Mouse (Mus musculus) thymus, postnatal 14 days (tissue): Measurements from ENCODE around the gene Ncam2.
"Not testable (repeated sequence)": the region's sequence is repeated elsewhere in the genome, so short reads cannot be mapped to it uniquely, and the experiment has no call there.

Experiments
- DNase-seq: peaks from one replicate; pipeline ENCODE4 v3.0.0; 2021

Ncam2 gene

DNA sequence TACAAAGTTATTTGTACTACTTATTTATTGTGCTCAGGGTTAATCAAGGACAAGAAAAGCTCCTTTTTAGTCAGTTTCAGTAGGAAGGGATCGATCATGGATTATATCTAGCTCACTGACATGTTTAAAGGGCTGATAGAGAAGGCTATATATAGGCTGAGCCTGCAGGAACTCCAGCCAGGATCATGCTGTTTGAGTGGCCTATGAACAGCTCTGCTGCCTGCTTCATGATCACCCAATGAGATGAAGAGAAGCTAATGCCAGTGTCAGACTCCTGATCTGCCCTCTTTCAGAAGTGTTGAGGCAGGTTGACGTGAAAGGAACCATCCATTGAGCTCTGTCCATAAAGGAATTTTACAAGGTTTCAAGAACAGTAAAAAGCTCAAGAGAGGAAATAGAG, 103.3 kb downstream of the Ncam2 start:
- no peak for DNase-seq

DNA sequence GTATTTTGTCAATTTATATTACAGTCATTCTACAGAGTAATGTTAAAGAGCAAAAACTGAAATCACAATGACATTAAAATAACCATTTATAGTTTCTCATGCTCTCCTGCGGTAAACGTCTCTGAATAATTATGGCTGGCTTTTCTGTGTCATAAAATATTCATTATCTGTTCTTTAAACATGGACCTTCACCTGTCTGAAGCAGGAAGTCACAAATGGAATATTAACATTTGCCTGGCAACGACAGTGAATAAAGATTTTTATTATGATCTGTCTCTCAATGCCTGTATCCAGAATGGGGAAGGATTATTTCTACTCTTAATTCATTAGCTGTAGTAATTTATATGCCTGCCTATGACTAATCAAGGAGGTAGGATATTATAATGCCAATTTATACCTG, 108.7 kb downstream of the Ncam2 start:
- no peak for DNase-seq

DNA sequence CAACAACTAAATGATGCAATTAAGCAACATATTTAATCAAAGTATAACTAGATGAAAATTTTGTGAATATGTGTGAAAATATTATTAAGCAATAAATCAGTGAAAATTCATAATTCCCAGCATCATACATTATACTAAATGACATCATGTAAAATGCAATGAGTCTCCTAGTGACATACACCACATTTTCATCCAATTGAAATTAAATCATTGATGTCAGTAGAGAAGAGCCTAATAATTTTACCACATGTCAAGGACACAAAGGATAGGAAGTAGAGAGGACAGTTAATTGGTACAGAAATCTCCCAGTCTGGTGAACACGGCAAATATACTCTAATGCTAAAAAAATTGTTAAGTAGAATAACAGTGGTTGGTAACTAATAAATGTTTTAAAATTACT, 118.5 kb downstream of the Ncam2 start:
- DNase-seq: no peak

DNA sequence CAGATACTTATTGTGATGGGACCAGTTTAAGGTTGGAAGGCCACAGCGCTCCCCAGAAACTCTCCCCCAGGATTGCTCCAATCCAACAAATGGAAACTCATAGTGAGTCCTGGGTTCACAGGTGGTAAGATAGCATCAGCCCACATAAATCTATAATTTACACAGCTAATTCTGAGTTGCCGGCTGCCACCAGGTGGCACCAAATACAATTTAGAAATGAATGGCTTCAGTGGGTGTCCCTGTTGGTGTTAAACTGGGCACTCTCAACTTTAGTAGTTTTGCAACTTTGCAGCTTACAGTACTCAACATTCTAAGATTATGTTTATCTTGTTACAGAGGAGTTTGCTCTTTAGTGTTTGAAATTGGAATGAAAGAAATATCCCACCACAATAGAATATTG, 130.0 kb downstream of the Ncam2 start:
- DNase-seq: peak; percentile 17

DNA sequence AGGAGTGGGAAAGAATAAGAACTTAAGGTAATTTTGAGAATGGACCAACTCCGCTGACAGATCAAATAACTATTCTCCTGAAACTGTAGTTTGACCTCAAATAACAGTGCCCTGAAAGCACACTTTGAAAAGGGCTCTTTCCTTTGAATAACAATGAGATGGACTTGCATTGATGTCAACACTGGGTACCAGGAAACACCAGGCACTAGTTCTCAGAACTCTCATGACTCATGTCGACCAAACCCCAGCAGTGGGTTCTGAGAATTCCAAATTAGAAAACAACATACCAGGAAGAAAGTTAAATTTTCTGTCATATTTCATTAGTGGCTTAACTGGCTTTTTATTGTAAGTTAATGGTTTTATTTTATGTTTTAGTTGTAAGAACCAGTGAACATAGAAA, 165.4 kb downstream of the Ncam2 start:
- DNase-seq: no peak

DNA sequence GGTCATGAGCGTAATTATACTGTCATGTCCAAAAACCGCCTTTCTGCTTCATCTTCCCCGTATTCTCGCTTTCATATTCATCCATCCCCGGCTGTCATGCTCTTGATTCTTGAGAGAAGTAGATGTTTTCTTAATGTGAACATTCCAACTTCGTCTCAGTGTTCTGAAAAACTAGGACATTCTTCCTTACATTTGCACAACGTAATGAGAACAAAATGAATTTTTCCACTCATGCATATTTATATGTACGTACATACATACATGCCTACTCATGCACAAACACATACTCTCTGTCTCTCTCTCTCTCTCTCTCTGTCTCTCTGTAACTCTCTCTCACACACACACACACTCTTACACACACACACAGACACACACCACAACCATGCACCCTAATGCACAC, 173.7 kb downstream of the Ncam2 start:
- DNase-seq: no peak

DNA sequence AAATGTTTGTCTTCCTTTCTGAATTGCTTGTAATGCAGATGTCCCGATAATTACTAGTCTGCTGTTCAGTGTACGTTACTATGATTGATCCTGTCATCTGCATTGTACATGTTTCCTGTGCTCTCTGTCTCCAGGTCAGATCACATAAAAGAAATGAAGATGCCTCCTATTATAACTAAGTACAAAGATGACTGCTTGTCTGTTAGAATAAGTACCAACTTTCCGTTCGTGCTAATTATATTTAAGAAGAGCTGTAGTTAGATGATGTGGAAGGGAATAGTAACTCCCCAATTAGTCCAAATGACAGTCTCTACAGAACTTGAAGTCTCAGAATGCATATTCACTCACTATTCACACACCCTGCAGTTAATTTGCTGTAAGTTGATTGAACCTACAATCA, 179.9 kb downstream of the Ncam2 start:
- no peak for DNase-seq

DNA sequence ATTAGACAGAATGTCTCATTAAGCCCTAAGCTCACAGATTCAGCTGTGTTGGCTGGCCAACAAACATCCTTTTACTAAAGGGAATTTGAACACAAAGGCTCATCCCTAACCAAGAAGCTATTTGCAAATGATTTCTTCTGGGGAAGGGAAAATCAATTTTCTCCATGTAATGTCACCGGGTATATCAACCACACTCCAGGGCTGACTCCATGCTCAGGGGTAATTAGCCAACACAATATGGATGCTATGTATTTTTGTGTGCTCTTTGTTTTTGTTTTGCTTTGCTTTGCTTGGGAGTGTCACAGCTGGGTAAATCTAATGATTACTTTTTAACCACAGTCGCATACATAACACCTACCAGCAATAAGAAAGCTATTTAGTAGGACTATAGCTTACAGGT, 188.1 kb downstream of the Ncam2 start:
- DNase-seq: no peak

DNA sequence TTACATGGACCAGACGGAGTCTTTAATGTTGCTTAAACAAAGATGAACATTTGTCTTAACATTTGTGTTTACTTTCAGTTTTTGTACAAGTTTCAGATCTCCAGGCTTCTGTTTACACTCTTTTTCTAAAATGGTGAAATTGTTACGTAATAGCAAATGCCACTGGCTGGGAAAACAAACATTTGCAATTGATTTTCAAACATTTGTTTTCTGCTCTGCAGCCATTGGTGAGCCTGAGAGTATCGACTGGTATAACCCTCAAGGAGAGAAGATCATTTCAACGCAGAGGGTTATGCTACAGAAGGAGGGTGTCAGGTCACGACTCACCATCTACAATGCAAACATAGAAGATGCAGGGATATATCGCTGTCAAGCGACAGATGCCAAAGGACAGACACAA, 234.1 kb downstream of the Ncam2 start:
- no peak for DNase-seq

DNA sequence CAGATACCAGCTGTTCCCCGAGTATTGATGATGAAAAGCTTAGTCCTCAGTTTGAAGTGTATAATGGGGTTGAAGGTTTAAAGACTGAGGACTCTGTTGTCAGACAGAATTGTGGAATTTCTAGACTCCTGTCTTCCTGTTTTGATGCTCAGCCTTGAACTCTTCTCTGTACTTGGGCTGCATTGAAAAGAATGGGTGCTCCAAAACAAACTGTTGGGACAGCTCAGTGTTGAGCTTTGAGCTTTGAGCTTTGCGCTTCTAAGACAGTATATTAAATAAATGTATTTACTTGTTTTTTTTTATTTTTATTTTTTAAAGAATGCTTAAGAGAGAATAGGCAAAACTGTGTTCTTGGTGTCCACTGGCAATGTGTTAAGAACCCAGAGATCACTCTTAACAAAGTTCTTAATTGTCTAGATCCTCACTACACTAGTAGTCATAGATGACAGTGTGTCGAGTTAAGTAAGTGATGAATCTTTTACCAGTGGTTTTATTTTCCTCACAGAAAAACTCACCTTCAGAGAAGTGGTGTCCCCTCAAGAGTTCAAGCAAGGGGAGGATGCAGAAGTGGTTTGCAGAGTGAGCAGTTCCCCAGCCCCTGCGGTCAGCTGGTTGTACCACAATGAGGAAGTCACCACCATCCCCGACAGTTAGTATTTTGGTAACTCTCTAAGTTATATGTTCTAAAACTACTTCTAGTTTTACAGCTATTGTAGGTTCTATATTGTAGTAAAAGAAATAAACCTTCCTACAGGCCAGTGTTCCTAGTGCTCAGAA, 236.8 kb downstream of the Ncam2 start:
- DNase-seq: no peak

DNA sequence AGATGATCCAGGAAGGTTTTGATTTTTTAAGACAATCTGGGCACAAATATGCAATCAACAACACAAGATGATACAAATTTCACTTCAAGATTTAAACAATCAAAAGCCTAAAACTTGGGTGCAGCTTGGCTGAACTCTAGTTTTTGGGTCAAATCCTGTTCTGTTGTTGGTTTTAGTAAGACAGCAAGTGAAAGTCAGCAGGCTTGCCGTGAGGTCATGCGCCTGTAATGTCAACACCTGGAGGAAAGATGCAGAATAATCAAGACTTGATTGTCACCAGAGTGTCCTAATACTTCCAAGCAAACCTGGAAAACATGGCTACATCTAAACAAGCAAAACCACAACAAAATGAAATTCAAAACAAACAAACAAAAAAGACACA, 237.4 kb downstream of the Ncam2 start:
- DNase-seq: no peak

DNA sequence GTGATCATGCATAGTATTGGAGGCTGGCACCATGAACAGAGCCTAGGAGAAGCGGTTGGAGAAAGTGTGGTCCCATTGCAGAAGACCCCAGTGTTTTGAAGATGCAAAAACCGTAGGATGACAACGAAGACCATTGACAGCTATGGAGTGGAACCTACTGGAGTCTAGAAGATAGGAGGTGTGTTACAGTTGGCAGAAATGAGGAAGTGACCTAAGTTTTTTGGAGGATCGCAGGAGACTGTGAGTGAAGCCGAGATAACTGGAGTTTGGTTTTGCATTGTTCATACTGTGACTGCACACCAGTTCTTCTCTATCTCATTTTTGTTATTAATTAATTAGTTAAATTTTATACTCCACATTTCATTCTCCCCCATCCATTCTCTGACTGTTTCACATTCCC, 250.4 kb downstream of the Ncam2 start:
- no peak for DNase-seq

DNA sequence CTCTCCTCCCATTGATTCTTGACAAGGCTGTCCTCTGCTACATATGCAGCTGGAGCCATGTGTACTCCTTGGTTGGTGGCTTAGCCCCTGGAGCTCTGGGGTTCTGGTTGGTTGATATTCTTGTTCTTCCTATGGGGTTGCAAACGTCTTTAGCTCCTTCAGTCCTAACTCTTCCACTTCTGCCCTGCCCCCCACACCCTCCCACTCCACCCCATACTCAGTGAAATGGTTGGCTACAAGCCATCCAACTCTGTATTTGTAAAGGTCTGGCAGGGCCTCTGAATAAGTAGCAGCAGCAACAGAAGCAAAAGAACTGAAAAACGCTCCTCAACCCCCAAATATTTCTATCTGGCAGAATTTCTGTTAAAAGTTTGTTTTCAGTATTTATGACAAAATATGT, 252.5 kb downstream of the Ncam2 start:
- no peak for DNase-seq

DNA sequence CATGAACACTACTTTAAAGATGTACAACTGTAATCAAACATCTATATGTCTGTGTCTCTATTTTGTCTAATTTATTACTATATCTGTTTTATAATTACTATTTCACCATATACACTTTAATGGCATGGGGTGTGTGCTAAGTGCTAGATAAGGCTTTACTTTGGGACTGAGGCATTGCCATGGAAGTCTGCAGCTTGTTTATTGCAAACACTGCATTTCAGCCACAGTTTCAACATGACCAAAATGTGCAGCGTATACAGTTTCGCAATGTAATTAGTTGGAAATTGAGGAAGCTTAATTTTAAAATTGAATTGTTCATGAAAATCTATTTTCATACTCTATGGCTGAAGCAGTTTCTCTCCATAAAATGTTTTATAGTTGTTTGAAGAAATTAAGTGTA, 254.0 kb downstream of the Ncam2 start:
- no peak for DNase-seq

DNA sequence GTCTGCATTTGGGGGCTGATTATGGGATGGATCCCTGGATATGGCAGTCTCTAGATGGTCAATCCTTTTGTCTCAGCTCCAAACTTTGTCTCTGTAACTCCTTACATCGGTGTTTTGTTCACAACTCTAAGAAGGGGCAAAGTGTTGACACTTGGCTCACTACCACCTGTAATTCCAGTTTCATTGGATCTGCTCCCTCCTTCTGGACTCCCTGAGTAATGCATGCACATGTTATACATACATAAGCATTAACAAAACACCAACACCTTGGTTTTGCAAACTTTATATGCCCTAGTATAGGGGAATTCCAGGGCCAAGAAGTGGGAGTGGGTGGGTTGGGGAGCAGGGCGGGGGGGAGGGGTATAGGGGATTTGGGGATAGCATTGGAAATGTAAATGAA, 262.2 kb downstream of the Ncam2 start:
- not testable (repeated sequence) for DNase-seq

DNA sequence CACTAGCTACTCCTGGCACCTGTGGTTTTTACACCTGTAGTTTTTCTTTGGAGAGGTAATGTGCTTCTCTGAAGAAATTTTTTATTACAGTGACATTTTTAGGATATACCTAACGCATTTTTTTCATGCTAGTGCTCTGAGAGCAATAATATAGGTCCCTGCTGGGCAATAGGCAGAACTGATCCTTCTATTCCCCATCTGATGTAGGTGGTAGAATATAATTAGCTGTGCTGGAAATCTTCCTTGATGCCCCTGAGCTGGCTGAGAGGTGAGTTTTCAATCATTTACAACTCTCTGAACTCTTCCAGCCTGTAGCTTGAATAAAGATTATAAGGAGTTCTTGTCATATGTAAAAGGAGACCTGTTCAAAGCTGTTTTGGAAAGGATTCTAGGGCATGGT, 272.4 kb downstream of the Ncam2 start:
- DNase-seq: no peak

DNA sequence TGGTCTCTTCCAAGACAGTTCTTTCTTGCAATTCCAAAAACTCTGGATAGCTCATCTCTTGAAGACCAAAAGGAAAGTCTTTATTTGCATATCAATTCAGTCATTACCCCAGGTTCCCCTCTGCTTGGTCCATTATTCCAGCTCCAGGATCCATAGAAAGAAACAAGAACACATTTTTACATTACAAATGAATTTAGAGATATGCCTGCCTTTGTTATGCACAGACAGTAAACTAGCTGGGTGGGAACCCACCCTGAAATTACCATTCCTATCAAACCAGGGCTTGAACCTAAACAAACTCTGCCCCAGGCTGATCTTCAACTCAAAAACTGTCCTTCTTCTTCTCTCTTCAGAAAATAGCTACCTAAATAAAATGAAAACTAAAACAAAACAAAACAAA, 280.6 kb downstream of the Ncam2 start:
- no peak for DNase-seq

DNA sequence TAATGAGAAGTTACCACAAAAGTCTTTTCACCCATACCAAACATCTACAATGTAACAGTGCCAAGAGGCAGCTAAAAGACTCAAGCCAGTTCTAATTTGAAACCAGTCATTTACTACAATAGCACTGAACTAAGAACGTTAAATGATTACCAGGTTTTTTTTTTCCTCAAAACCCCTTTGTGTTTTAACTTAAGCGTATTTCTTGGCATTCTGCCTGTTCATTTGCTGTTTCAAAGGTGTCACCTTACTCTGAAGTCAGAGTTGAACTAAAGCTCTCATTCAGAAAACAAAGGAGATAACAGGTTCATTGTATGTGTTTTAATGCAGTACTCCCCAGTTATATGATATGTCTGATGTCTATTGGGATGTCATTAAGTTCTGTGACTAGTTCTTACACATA, 295.6 kb downstream of the Ncam2 start:
- DNase-seq: no peak

DNA sequence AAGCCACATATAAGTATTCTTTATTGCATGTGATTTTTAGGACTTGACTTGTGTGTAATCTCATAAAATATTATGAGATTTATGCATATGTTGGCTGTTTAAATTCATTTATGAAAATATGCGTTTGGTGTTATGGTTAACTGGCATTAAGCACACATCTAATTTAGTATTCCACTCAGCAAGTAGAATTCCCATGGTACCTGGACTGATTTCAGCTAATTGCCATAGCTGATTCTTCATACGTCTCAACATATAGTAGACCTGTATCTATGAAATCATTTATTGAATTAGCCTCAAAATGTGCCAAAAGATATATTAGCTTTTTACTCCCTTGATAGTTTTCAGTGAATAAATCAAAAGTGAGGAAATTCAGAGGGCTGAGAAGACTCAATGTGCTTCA, 302.1 kb downstream of the Ncam2 start:
- no peak for DNase-seq

DNA sequence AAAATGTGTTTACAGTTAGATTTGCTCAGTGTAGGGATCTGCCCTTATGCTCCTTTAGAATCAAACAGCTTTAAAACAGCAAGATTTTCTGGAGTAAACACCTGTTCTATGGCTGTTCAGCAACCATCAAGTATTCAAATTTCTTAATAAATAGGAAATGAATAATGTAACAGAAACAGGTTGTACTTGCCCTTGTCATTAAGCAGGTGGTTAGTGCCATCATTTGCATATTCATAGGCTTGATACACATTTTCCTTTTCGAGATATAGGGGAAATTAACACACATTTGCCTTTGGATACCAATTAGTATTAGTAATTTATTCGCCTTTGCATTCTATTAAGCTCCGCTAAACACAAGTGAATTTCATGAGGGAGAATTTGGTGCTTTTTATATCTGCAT, 335.7 kb downstream of the Ncam2 start:
- no peak for DNase-seq

DNA sequence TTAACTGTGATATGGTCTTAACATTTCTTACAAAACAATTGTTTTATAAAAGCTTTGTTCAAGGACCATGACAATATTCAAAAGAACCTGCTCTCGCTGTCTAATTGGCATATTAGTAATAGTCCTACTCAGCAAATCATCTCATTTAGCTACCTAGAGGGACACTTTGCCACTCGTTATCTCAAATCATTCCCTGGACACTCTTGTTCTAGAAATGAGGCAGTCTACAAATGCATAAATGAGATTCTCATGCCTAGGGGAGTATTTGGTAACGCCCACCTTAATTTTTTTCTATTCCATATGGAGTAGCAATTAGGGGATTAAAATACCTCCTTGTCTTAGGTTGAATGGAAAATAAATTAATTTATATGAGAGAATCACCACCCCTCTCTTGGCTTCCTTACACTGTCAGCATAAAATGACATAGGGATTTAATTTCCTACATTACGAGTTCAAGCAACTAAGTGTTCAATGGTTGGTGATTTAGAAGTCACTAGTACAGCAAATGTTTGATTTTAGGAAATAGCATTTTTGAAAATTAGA, 387.1 kb downstream of the Ncam2 start:
- DNase-seq: no peak

DNA sequence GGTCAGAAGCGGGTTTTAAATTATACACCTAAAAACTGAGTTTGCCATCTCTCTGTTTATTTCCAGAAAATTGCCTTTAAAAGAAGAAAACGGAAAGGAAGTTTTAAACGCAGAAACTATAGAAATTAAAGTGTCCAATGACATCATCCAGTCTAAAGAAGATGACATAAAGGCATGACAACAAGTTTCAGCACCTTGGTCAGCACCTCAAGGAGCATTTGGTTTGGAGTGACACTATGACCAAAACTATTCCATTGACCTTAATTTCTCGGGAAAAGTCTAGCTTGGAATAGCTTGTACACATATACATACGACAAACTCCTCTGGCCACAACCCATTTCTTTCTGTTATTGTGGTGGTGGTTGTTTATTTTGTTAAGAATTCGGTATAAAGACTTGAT, 422.8 kb downstream of the Ncam2 start:
- DNase-seq: no peak

DNA sequence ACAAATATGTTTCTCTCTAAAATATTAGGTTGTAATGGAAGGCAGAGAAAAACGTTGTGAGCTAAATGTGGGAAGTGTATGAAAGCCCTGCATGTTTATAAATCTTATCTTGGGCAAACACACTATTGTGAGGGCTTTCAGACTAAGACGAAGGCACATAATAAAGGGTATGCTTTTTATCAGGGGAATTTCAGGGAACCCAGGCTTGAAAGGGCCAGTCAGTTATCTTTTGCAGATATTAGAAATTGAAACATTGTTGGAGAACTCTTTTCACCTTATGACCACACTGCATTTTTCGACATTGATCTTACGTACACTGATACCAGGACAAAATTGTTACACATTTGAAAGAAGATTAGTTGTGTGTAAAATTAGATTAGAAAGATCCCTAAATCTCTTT, 423.3 kb downstream of the Ncam2 start:
- DNase-seq: no peak

DNA sequence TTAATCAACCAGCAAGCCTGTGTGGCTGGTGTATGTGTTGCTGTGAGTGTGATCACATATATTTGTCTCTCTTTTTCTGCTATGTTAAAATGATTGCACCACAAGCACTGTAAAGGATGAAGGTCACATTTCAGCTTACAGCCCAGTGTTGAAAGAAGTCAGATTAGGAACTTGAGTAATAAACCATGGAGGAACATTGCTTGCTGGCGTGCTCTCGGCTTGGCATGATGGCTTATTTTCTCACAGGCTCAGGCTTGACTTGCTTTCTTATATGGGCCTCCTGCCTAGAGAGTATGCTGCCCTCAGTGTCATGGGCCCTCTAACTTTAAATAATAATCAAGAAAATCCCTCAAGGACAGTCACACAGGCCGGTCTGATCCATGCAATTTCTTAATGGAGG, 449.8 kb downstream of the Ncam2 start:
- DNase-seq: no peak

DNA sequence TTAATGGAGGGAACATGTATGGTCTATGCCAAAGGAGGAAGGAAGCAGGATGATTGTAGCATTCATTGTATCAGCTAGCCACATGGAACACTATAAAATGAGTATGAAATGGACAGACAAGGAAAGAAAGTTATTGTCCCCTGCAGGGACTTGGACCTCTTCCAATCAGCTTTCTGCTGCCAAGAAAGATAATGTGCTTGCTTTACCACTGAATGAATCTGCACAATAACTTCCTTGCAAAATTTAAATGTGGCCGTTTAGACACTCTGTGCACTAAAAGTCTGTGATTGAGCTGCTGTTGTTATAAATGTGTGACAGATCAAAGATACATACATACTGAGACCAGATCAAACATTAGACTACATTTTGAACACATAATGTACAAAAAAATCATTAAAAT, 451.1 kb downstream of the Ncam2 start:
- DNase-seq: no peak
